Mouse (Mus musculus): ENCODE results near the gene Pde4b. TPM values are rescaled to one million over a fixed set of nuclear protein-coding genes. Genes with fewer than 3 reads are reported as not detected.

Gene Pde4b
- polyA plus RNA-seq, 1 experiment = 6.7 TPM

DNA sequence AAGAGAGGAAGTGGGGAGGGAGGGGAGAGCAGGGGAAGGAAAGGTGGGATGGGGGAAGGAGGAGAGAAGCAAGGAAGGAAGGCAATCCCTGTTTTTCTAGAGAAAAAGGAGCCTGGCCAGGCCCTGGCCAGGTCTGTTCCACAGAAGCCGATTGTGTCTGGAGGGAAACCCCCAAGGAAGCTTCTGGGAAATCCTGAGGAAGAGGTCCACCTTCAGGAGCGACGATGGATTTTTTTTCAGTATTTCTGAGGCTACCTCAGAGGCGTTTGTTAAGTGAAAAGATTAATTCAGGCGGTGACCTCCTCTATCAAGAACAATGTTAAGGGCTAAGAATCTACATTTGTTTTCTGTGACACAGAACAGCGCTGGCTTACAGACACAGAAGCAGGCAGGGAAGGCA, 542.9 kb downstream of the Pde4b start:
- Histone ChIP-seq H3ac (ENCODE audit: control insufficient read depth, insufficient read length) (no peak overlapping the region), H3K4me3 (no peak overlapping the region), H3K36me3 (ENCODE audit: control insufficient read depth, insufficient read depth) (no peaks in the 10 kb centered on the region), H3K4me2 (ENCODE audit: low read depth) (no peak overlapping the region), H3K79me2 (ENCODE audit: control insufficient read depth, insufficient read depth) (no peaks in the 10 kb centered on the region), H3K27me3 (ENCODE audit: control insufficient read depth, insufficient read depth, insufficient read length) (no peaks in the 10 kb centered on the region)
- TF ChIP-seq MYOD1 (IDR thresholded peaks at IDR 0.05; ENCODE audit: control insufficient read depth in 1 of 3, insufficient read length in 2 of 3, low read depth in 2 of 3) (no peak), SRF (IDR thresholded peaks at IDR 0.05; ENCODE audit: control insufficient read depth, insufficient read length, low read depth) (no peak), USF1 (IDR thresholded peaks at IDR 0.05; ENCODE audit: low read depth) (no peak), TCF3 (IDR thresholded peaks at IDR 0.05; ENCODE audit: insufficient read length, low read depth) (no peak), POLR2AphosphoS2 (IDR thresholded peaks at IDR 0.05; ENCODE audit: insufficient read length, low read depth) (no peak), MYOG (IDR thresholded peaks at IDR 0.05; ENCODE audit: control insufficient read depth in 1 of 3, insufficient read depth in 1 of 3, insufficient read length in 2 of 3, low read depth in 2 of 3) (no peak), REST (IDR thresholded peaks at IDR 0.05; ENCODE audit: insufficient read depth, insufficient read length) (no peak)

DNA sequence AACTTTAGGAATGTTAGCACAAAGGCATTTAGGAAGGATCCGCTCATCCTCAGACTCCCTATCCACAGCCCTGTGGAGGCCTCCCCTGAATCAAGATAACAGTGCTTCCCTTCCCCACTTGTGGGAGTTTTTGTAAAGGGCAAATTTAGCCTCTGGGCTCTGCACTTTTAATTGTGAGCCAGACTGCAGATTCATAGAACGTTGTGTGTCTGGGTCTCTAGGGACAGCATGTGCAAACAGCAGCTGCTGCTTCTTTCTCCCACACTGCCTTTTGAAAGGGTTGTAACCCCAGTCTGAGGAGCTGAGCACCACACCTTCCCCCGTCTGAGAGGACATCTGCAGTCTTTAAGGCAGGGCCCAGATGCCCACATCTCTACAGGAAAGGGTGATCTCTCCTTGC, 544.3 kb downstream of the Pde4b start:
- H3K4me3 ChIP-seq = no peak overlapping the region
- H3K79me2 ChIP-seq (ENCODE audit: control insufficient read depth, insufficient read depth) = no peaks in the 10 kb centered on the region
- H3ac ChIP-seq (ENCODE audit: control insufficient read depth, insufficient read length) = no peak overlapping the region
- TF ChIP-seq SRF (IDR thresholded peaks at IDR 0.05; ENCODE audit: control insufficient read depth, insufficient read length, low read depth) (no peak), REST (IDR thresholded peaks at IDR 0.05; ENCODE audit: insufficient read depth, insufficient read length) (no peak), MYOD1 (IDR thresholded peaks at IDR 0.05; ENCODE audit: control insufficient read depth in 1 of 3, insufficient read length in 2 of 3, low read depth in 2 of 3) (peak in 2 of 3 experiments; percentile 65 to 73), TCF3 (IDR thresholded peaks at IDR 0.05; ENCODE audit: insufficient read length, low read depth) (no peak), POLR2A (IDR thresholded peaks at IDR 0.05; ENCODE audit: insufficient read length, low read depth) (no peak), MYOG (IDR thresholded peaks at IDR 0.05; ENCODE audit: control insufficient read depth in 1 of 3, insufficient read depth in 1 of 3, insufficient read length in 2 of 3, low read depth in 2 of 3) (peak in 1 of 3 experiments; percentile 48), TCF12 (IDR thresholded peaks at IDR 0.05; ENCODE audit: insufficient read depth, poor library complexity, severe bottlenecking) (no peak)
- no peak overlapping the region for H3K4me2 ChIP-seq (ENCODE audit: low read depth)
- no peaks in the 10 kb centered on the region for H3K27me3 ChIP-seq (ENCODE audit: control insufficient read depth, insufficient read depth, insufficient read length)
- H3K36me3 ChIP-seq (ENCODE audit: control insufficient read depth, insufficient read depth) = no peaks in the 10 kb centered on the region

DNA sequence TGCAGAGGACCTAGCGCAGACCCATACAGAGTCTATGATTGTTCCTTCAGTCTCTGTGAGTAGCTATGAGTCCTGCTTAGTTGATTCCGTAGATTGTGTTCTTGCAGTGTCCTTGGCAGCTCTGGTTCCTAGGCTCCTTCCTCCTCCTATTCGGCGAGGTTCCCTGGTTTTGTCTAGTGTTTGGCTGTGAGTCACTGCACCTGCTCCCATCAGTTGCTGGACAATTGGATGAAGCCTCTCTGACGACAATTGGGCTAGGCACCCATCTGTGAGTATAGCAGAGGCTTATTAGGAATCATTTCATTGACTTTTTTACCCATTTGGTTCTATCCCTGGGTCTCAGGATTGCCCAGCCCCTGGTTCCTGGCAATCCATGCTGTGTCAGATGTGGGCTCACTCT, 545.9 kb downstream of the Pde4b start:
- TF ChIP-seq MYOD1 (IDR thresholded peaks at IDR 0.05; ENCODE audit: control insufficient read depth in 1 of 3, insufficient read length in 2 of 3, low read depth in 2 of 3) (peak; percentile 57 to 91 (median 90)), TCF12 (IDR thresholded peaks at IDR 0.05; ENCODE audit: insufficient read depth, poor library complexity, severe bottlenecking) (no peak)
- peak overlapping the region; percentile 40 for H3K4me2 ChIP-seq (ENCODE audit: low read depth)
- no peak overlapping the region for H3K4me3 ChIP-seq
- no peaks in the 10 kb centered on the region for H3K79me2 ChIP-seq (ENCODE audit: control insufficient read depth, insufficient read depth)
- no peak overlapping the region for H3ac ChIP-seq (ENCODE audit: control insufficient read depth, insufficient read length)
- H3K36me3 ChIP-seq (ENCODE audit: control insufficient read depth, insufficient read depth) = no peaks in the 10 kb centered on the region
- H3K27me3 ChIP-seq (ENCODE audit: control insufficient read depth, insufficient read depth, insufficient read length) = no peaks in the 10 kb centered on the region

DNA sequence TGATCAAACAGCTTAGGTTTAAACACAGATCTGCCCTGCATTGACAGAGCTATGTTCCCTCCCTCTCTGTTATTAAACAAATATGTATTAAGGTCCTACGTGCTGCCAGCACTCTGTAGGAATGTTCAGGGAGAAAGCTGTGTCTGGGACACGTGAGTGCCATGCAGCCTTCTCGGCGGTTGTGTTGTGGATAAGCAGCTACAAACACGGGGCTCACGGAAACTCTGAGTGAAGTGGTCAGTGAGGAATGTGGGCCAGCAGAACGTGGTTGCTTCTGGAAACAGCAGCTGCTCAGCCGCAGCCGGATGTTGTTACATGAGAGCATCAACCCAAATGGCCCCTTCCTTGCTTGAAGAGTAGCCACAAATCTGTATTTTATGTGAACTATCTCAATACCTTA, 547.9 kb downstream of the Pde4b start:
- H3K79me2 ChIP-seq (ENCODE audit: control insufficient read depth, insufficient read depth) = no peaks in the 10 kb centered on the region
- H3K27me3 ChIP-seq (ENCODE audit: control insufficient read depth, insufficient read depth, insufficient read length) = no peaks in the 10 kb centered on the region
- H3ac ChIP-seq (ENCODE audit: control insufficient read depth, insufficient read length) = no peak overlapping the region
- TF ChIP-seq TCF3 (IDR thresholded peaks at IDR 0.05; ENCODE audit: insufficient read length, low read depth) (peak; percentile 87), SRF (IDR thresholded peaks at IDR 0.05; ENCODE audit: control insufficient read depth, insufficient read length, low read depth) (no peak), CEBPB (IDR thresholded peaks at IDR 0.05; ENCODE audit: insufficient read depth, poor library complexity, severe bottlenecking) (no peak), TCF12 (IDR thresholded peaks at IDR 0.05; ENCODE audit: insufficient read depth, poor library complexity, severe bottlenecking) (peak; percentile 40), MAX (IDR thresholded peaks at IDR 0.05; ENCODE audit: low read depth) (no peak), POLR2AphosphoS2 (IDR thresholded peaks at IDR 0.05; ENCODE audit: insufficient read length, low read depth) (no peak), MYOD1 (IDR thresholded peaks at IDR 0.05; ENCODE audit: control insufficient read depth in 1 of 3, insufficient read length in 2 of 3, low read depth in 2 of 3) (peak; percentile 72 to 98 (median 95)), USF1 (IDR thresholded peaks at IDR 0.05; ENCODE audit: low read depth) (peak; percentile 46), MYOG (IDR thresholded peaks at IDR 0.05; ENCODE audit: control insufficient read depth in 1 of 3, insufficient read depth in 1 of 3, insufficient read length in 2 of 3, low read depth in 2 of 3) (peak; percentile 84 to 94 (median 91))
- H3K36me3 ChIP-seq (ENCODE audit: control insufficient read depth, insufficient read depth) = no peaks in the 10 kb centered on the region
- H3K4me3 ChIP-seq = no peak overlapping the region
- peak overlapping the region; percentile 70 for H3K4me2 ChIP-seq (ENCODE audit: low read depth)

DNA sequence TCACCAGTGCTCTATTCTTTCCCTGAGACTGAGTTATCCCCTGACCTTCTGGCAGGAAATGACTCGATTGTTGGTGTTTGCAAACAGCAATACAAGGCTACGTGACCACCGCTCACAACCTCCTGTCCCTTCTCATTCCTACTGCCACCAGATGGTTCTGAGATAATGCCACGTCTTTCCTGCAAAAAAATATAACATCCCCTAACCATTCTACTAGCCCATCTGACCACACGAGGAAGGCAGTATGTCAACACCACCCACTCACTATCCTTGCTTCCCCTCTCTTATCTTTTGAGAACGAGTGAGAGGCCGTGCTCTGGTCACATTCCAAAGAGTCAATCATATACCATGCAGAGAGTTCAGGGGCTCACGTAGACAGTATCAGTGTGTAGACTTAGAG, 548.6 kb downstream of the Pde4b start:
- no peak overlapping the region for H3K4me3 ChIP-seq
- TF ChIP-seq E2F4 (IDR thresholded peaks at IDR 0.05; ENCODE audit: insufficient read depth) (no peak), USF1 (IDR thresholded peaks at IDR 0.05; ENCODE audit: low read depth) (no peak), POLR2AphosphoS2 (IDR thresholded peaks at IDR 0.05; ENCODE audit: insufficient read length, low read depth) (no peak), TCF3 (IDR thresholded peaks at IDR 0.05; ENCODE audit: insufficient read length, low read depth) (no peak), TCF12 (IDR thresholded peaks at IDR 0.05; ENCODE audit: insufficient read depth, poor library complexity, severe bottlenecking) (no peak), CEBPB (IDR thresholded peaks at IDR 0.05; ENCODE audit: insufficient read depth, poor library complexity, severe bottlenecking) (no peak), MYOG (IDR thresholded peaks at IDR 0.05; ENCODE audit: control insufficient read depth in 1 of 3, insufficient read depth in 1 of 3, insufficient read length in 2 of 3, low read depth in 2 of 3) (no peak), SRF (IDR thresholded peaks at IDR 0.05; ENCODE audit: control insufficient read depth, insufficient read length, low read depth) (no peak), REST (IDR thresholded peaks at IDR 0.05; ENCODE audit: insufficient read depth, insufficient read length) (no peak), MAX (IDR thresholded peaks at IDR 0.05; ENCODE audit: low read depth) (no peak)
- peak overlapping the region; percentile 70 for H3K4me2 ChIP-seq (ENCODE audit: low read depth)
- H3ac ChIP-seq (ENCODE audit: control insufficient read depth, insufficient read length) = no peak overlapping the region
- H3K27me3 ChIP-seq (ENCODE audit: control insufficient read depth, insufficient read depth, insufficient read length) = no peaks in the 10 kb centered on the region
- no peaks in the 10 kb centered on the region for H3K36me3 ChIP-seq (ENCODE audit: control insufficient read depth, insufficient read depth)
- no peaks in the 10 kb centered on the region for H3K79me2 ChIP-seq (ENCODE audit: control insufficient read depth, insufficient read depth)

Measured in myocyte (in vitro differentiated cells).